Mouse (Mus musculus) liver, embryonic 14.5 days (tissue): Measurements from ENCODE around the gene Sec14l1.

Source experiments
- CTCF ChIP-seq: IDR thresholded peaks from 2 replicates; pipeline ENCODE4 v1.5.1; 2016; ENCODE audit warnings: antibody characterized with exemption, low read depth, control low read depth
- EP300 ChIP-seq: IDR thresholded peaks from 2 replicates; pipeline ENCODE4 v1.6.1; 2016; ENCODE audit warnings: antibody characterized with exemption, low read depth

- TF ChIP-seq CTCF (no peak), EP300 (no peak)
Observed at GRCm38 (mm10) chr11:117117791-117118190, 2.8 kb downstream of the Sec14l1 start.
